Mouse (Mus musculus) forebrain, embryonic 11.5 days (tissue): ENCODE results near the gene Iqschfp. TPM values are rescaled to one million over a fixed set of nuclear protein-coding genes. Genes with fewer than 3 reads are reported as not detected.
A peak's percentile ranks its signal among the peaks of the same experiment; 100 is the strongest.

Source experiments
- ATAC-seq: fragments of 200-750 bp; cut with Nextera tagmentation; replicated peaks from 2 replicates; pipeline ENCODE4 v1.8.0; 2017; ENCODE audit warnings: moderate TSS enrichment; ENCODE audit not compliant: low FRiP score
- DNase-seq: peaks from one replicate; pipeline ENCODE4 v3.0.0-alpha.2; 2017; ENCODE audit warnings: low spot score
- H3K27ac ChIP-seq: fragments of 300-500 bp; sonication (generic); 2 replicates; pipeline ENCODE4 v1.5.1; 2014; ENCODE audit warnings: low read depth, low read length
- H3K27me3 ChIP-seq: fragments of 300-500 bp; sonication (generic); 2 replicates; pipeline ENCODE4 v1.6.1; 2014; ENCODE audit warnings: mild to moderate bottlenecking, low read length, mixed read lengths; ENCODE audit not compliant: control insufficient read depth, insufficient read depth
- H3K36me3 ChIP-seq: fragments of 300-500 bp; sonication (generic); 2 replicates; pipeline ENCODE4 v1.6.1; 2014; ENCODE audit warnings: mild to moderate bottlenecking, low read length, moderate library complexity, mixed read lengths; ENCODE audit not compliant: control insufficient read depth, insufficient read depth
- H3K4me1 ChIP-seq: fragments of 300-500 bp; sonication (generic); replicated peaks from 2 replicates; pipeline ENCODE4 v1.6.1; 2014; ENCODE audit warnings: low read length, mixed read lengths; ENCODE audit not compliant: control insufficient read depth, insufficient read depth
- H3K4me2 ChIP-seq: fragments of 300-500 bp; sonication (generic); 2 replicates; pipeline ENCODE4 v1.6.1; 2014; ENCODE audit warnings: low read depth, mild to moderate bottlenecking, low read length, moderate library complexity, mixed read lengths; ENCODE audit not compliant: severe bottlenecking
- H3K4me3 ChIP-seq: fragments of 300-500 bp; sonication (generic); 2 replicates; pipeline ENCODE4 v1.5.1; 2014; ENCODE audit warnings: low read depth, low read length
- H3K9ac ChIP-seq: fragments of 300-500 bp; sonication (generic); 2 replicates; pipeline ENCODE4 v1.6.1; 2014; ENCODE audit warnings: low read length
- H3K9me3 ChIP-seq: fragments of 300-500 bp; sonication (generic); 2 replicates; pipeline ENCODE4 v1.6.1; 2016; ENCODE audit warnings: low read length, mixed read lengths; ENCODE audit not compliant: control insufficient read depth
- WGBS: fragments of 180-500 bp; shearing (Covaris S2); extraction: QIAGEN DNeasy Blood & Tissue Kit; methylation state at CpG from one replicate; pipeline ENCODE4 v1.1.7; 2014; 5-methylcytosine and 5-hydroxymethylcytosine counted together
- polyA plus RNA-seq: library from polyadenylated mRNA; unstranded; fragments of >200 nt; fragmentation: Nextera tagmentation; extraction: Ambion mirVana; gene quantifications from 2 replicates; pipeline ENCODE4 v1.2.1, GENCODE M21; 2014

Gene Iqschfp
- polyA plus RNA-seq, 1 experiment from 2014 or later, result 1.3 TPM

DNA sequence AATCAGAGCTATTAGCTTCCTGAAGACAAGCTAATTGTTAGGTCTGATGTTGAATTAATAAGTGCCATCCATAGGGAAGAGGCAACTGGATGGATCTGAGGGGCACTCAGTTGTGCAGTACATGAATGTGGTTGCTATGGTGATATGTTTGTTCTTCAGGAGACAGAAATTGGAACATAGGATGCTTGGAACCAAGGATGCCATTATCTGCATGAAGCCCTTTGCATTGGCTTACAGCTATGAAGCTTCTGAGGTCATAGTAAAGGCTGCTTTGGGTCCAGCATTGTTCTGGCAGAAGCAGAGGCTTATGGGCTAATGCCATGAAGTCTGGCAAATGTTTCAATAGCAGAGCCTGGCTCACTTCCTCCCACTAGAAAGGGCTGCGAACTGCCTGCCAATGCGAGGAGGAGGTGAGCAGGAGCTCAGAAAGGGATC is 511.8 kb downstream of the Iqschfp start:
- Histone ChIP-seq H3K4me2 (no peak overlapping the region), H3K9ac (no peak overlapping the region), H3K4me1 (peaks cover 4% of the 10 kb centered on the region; the same call in 1 of the 2 replicates), H3K9me3 (no peaks in the 10 kb centered on the region), H3K36me3 (no peaks in the 10 kb centered on the region), H3K27ac (no peak overlapping the region), H3K4me3 (no peak overlapping the region), H3K27me3 (no peaks in the 10 kb centered on the region)
- WGBS, result 80% methylated on average over 2 of the region's 2 CpGs
- ATAC-seq (no peak), DNase-seq (no peak)

GRCm38 (mm10) chr3:68405724-68406123 is 513.7 kb downstream of the Iqschfp start:
- H3K27ac ChIP-seq, result no peak overlapping the region

GRCm38 (mm10) chr3:68412262-68412661 is 520.2 kb downstream of the Iqschfp start:
- Histone ChIP-seq H3K27ac (no peak overlapping the region), H3K4me2 (no peak overlapping the region), H3K4me1 (peaks cover 2% of the 10 kb centered on the region; the same call in 1 of the 2 replicates), H3K9ac (no peak overlapping the region), H3K4me3 (no peak overlapping the region), H3K36me3 (no peaks in the 10 kb centered on the region), H3K27me3 (no peaks in the 10 kb centered on the region), H3K9me3 (no peaks in the 10 kb centered on the region)
- no peak for DNase-seq
- 90% methylated on average over 3 of the region's 3 CpGs for WGBS
- ATAC-seq, result no peak

More at GRCm38 (mm10) chr3:68405724-68406123, 513.7 kb downstream of the Iqschfp start:
- H3K36me3 ChIP-seq, result no peaks in the 10 kb centered on the region
- H3K4me1 ChIP-seq, result peaks cover 4% of the 10 kb centered on the region; the same call in 1 of the 2 replicates
- no peak overlapping the region for H3K4me2 ChIP-seq
- ATAC-seq (no peak), DNase-seq (no peak)
- H3K27me3 ChIP-seq, result no peaks in the 10 kb centered on the region
- WGBS, result 72% methylated on average over 5 of the region's 5 CpGs
- H3K9me3 ChIP-seq, result no peaks in the 10 kb centered on the region
- no peak overlapping the region for H3K9ac ChIP-seq
- H3K4me3 ChIP-seq, result no peak overlapping the region

- H3K9me3 ChIP-seq, result no peaks in the 10 kb centered on the region
- no peak for DNase-seq
- H3K27me3 ChIP-seq, result no peaks in the 10 kb centered on the region
- no peak for ATAC-seq
- H3K27ac ChIP-seq, result no peak overlapping the region
- no peak overlapping the region for H3K4me2 ChIP-seq
- H3K4me1 ChIP-seq, result no peaks in the 10 kb centered on the region
- no peak overlapping the region for H3K4me3 ChIP-seq
- no peaks in the 10 kb centered on the region for H3K36me3 ChIP-seq
- H3K9ac ChIP-seq, result no peak overlapping the region
- 86% methylated on average over 4 of the region's 4 CpGs for WGBS
Measured at GRCm38 (mm10) chr3:68419792-68420191, 527.8 kb downstream of the Iqschfp start.

GRCm38 (mm10) chr3:68420927-68421326 is 528.9 kb downstream of the Iqschfp start:
- Histone ChIP-seq H3K9me3 (no peaks in the 10 kb centered on the region), H3K4me1 (no peaks in the 10 kb centered on the region), H3K4me2 (no peak overlapping the region), H3K4me3 (no peak overlapping the region), H3K27ac (no peak overlapping the region), H3K9ac (no peak overlapping the region), H3K36me3 (no peaks in the 10 kb centered on the region), H3K27me3 (no peaks in the 10 kb centered on the region)
- DNase-seq (no peak), ATAC-seq (no peak)
- WGBS, result 94% methylated on average over 2 of the region's 2 CpGs

- H3K4me3 ChIP-seq, result no peak overlapping the region
- no peaks in the 10 kb centered on the region for H3K4me1 ChIP-seq
- no peaks in the 10 kb centered on the region for H3K27me3 ChIP-seq
- H3K9me3 ChIP-seq, result no peaks in the 10 kb centered on the region
- WGBS, result 80% methylated on average over 2 of the region's 2 CpGs
- H3K4me2 ChIP-seq, result no peak overlapping the region
- no peak overlapping the region for H3K27ac ChIP-seq
- ATAC-seq (no peak), DNase-seq (no peak)
- no peaks in the 10 kb centered on the region for H3K36me3 ChIP-seq
- H3K9ac ChIP-seq, result no peak overlapping the region
Measured at GRCm38 (mm10) chr3:68421849-68422248, 529.8 kb downstream of the Iqschfp start.

GRCm38 (mm10) chr3:68428081-68428480 is 536.0 kb downstream of the Iqschfp start:
- H3K4me1 ChIP-seq, result no peaks in the 10 kb centered on the region
- no peak for DNase-seq
- 86% methylated on average over 5 of the region's 5 CpGs for WGBS
- H3K4me2 ChIP-seq, result no peak overlapping the region
- no peak overlapping the region for H3K9ac ChIP-seq
- H3K9me3 ChIP-seq, result no peaks in the 10 kb centered on the region
- H3K27ac ChIP-seq, result no peak overlapping the region
- H3K4me3 ChIP-seq, result no peak overlapping the region
- no peaks in the 10 kb centered on the region for H3K36me3 ChIP-seq
- no peak for ATAC-seq
- H3K27me3 ChIP-seq, result no peaks in the 10 kb centered on the region

DNA sequence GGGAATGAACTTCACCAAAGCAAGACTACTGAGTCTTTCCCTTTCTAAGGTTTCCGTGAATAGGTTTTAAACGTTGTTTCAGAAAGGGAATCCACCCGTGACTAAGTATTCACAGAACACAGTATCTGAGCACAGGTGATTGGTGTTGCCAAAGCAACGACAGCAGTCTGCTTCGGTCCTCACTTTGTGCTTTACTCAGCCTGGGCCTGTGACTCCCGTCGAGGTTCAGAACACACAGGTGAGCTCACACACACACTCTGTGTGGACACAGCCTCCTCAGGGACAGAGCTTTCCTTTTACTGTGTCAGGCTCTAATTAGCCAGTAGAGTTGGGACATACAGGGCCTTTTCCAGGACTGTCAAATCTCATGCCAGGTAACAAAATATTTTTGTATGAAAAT is 542.4 kb downstream of the Iqschfp start:
- Histone ChIP-seq H3K4me1 (no peaks in the 10 kb centered on the region), H3K9ac (no peak overlapping the region), H3K4me3 (no peak overlapping the region), H3K27ac (no peak overlapping the region), H3K9me3 (no peaks in the 10 kb centered on the region), H3K4me2 (no peak overlapping the region), H3K27me3 (no peaks in the 10 kb centered on the region), H3K36me3 (no peaks in the 10 kb centered on the region)
- DNase-seq, result no peak
- WGBS, result 26% methylated on average over 7 of the region's 7 CpGs
- ATAC-seq, result peak; percentile 63; the same call in 1 of the 2 replicates

DNA sequence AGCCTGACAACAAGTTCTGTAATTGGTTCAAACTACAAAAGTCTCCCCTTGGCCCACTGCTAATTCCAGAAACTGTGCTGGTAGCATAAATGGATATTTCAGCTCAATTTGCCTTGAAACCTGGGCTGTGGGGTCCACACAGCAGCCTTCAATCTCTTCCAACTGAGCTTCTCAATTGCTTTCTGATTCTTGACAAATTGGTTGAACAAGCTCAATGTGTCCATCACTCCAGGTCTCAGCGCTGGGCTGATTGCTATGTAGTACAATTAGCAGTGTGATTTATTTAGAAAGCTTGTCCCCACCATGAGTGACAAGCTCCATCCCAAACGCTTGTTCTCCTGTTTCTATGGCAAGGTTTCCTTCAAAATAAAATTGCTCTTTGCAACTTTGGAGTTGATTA is 542.9 kb downstream of the Iqschfp start:
- ATAC-seq (peak; percentile 36; the same call in 1 of the 2 replicates), DNase-seq (no peak)
- no peak overlapping the region for H3K4me3 ChIP-seq
- H3K9me3 ChIP-seq, result no peaks in the 10 kb centered on the region
- H3K4me1 ChIP-seq, result no peaks in the 10 kb centered on the region
- H3K27ac ChIP-seq, result no peak overlapping the region
- H3K27me3 ChIP-seq, result no peaks in the 10 kb centered on the region
- no peaks in the 10 kb centered on the region for H3K36me3 ChIP-seq
- 43% methylated on average over 2 of the region's 2 CpGs for WGBS
- no peak overlapping the region for H3K4me2 ChIP-seq
- H3K9ac ChIP-seq, result no peak overlapping the region
